Mouse (Mus musculus) lung, postnatal 4 days (tissue): ENCODE results near the gene Bub1.

Experiments used
- DNase-seq, 2 experiments: peaks; one replicate each; pipeline ENCODE4 v3.0.0; 2021

The Bub1 gene

DNA sequence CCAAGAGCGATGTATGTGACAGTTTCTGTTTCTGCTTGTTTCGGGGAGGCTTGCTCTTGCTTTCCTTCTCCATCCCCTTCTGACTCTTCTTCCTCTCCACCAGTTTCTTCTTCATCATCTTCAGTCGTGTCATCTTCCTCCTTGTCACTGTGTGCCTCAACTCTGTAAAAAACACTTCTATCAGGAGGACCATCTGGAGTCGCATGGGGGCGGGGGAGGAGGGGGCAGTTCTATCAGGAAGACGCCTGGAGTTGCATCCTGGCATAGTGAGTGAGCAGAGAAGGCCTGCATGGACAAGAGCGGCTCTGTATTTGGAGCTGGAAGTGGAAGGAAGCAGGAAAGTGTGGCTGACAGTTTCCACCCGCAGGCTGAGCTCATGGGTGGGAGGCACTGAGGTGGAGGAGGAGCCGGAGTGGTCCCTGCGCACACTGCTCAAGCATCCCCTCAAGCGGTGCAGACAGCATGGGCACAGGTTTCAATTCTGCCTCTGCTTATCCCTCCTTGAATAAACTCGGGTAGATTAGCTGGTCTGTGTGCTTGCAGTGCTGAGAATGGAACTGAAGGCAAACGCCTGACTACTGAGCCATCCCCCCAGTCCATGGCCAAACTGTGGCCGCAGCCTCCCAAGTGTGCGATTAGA is 57.6 kb downstream of the Bub1 start:
- DNase-seq: no peak

DNA sequence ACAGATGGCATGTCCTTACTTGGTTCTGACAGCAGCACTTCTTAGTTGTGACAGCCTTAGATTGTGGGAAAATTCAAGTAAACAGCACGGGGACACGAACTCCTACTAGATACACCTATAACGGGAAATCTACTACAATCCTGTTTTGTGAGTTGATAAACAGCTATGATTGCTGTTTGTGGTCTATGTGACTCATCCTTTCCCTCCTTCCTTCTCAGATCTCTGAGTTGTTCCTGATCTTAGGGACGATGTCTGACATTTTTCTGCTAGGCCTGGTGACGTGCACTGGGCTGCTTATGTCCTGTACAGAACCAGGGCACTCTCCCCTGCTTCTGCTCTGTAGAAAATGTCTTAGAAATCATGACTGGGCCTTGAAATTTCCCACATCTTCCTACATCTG is 70.1 kb downstream of the Bub1 start:
- DNase-seq: no peak

DNA sequence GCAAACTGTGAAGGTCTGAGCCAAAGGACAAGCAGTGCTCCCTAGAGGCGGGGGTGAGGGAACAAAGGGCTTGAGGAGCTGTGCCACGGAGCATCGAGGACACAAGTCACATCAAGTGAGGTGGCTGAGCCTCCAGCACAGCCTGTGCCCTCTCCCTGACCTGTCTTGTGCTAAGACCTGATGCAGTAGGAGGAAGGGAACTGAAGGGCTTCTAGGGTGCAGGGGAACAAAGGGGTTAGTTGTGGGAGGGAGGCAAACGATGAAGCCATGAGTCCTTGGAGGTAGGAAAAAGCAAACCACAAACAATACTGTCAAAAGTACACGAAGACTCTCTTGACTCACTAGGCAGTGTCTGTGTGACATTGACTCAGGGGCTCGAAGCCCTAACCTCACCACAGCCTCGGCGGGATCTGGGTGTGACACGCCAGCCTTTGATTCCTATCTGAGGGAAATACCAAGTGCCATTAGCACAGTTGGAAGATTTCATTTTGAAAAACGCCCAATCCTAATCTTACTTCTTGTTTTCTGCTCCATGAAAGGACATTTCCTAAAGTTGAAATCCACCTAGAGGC is 71.2 kb downstream of the Bub1 start:
- no peak for DNase-seq

DNA sequence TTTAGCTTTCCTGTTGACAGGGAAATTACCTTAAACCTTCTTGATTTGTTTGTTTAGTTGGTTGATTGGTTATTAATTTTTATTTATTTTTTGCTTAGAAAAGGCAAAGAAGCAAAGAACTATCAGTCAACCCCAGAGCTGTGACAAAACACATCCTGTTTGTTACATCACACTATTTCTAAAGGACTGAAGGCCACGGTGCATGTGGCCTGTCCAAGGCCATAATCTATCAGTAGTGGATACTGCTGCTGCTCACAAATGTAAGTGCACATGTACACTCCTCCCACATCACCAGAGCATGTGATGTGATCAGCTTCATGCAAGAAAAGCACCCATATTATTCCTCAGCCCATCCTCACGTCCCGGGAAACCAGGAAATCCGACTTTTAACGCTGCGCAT is 71.7 kb downstream of the Bub1 start:
- no peak for DNase-seq

DNA sequence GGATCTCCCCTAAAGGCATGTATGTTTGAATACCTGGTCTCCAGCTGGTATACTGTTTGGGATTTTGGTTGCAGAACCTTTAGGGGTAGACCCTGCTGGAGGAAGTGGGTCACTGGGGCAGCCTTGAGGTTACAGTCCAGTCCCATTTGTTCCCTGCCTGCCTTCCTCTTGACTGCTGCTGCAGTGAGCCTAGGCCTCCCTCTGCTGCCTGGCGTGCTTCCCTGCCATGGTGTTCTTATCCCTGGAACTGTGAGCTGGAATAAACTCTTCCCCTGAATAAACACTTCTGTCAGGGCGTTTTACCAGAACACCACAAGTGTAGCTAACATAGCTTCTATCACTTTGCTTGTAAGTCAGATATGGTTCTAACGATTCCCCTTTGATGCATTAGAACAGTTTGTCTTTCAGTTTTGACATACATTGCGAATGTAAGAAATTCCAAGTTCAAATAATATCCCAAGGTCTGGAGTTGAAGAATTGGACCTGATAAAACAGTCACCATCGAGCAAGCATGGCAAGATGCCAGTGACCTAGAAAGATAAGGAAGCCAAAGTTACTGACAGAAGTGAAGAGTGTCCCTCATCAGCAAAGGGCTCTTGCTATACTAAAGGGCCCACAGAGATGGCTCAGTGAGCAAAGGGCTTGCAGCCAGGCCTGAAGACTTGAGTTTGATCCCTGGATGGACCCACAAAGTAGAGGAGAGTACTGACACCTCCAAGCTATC is 72.3 kb downstream of the Bub1 start:
- DNase-seq: no peak

DNA sequence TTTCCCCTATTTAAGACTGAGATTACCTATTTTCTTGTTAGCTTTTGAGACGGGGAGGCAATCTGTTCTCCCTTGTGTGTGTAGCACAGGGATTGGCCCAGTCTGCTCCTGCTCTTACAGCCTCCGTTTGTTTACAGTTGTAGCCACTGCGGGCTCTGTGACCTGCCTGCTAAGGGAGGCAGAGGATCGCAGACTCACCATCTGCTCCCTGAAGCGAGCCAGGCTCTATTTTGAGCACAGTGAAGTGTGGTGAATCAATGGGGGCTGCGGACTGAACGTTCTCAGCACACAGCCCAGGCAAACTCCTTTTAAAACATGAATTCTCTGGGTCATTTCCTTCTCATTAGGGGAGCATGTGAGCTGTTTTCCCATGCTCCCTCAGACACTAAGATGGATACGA is 74.5 kb downstream of the Bub1 start:
- DNase-seq: no peak

DNA sequence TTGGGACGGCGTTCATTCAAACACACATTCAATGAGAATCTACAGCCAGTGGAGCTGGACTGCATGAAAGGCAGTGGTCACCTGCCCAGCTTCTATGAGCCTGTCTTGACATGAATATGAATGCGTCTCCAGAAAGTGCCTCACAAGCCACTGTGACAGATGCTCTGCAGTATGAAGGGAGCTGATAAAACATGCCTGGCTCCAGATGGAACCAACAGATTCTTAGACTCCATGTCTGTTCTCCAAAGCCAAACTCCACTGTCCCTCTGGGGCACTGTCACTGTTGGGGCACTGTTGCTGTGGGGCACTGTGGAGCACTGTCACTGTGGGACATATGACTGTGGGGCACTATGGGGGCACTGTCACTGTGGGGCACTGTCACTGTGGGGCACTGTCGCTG is 77.6 kb downstream of the Bub1 start:
- no peak for DNase-seq

DNA sequence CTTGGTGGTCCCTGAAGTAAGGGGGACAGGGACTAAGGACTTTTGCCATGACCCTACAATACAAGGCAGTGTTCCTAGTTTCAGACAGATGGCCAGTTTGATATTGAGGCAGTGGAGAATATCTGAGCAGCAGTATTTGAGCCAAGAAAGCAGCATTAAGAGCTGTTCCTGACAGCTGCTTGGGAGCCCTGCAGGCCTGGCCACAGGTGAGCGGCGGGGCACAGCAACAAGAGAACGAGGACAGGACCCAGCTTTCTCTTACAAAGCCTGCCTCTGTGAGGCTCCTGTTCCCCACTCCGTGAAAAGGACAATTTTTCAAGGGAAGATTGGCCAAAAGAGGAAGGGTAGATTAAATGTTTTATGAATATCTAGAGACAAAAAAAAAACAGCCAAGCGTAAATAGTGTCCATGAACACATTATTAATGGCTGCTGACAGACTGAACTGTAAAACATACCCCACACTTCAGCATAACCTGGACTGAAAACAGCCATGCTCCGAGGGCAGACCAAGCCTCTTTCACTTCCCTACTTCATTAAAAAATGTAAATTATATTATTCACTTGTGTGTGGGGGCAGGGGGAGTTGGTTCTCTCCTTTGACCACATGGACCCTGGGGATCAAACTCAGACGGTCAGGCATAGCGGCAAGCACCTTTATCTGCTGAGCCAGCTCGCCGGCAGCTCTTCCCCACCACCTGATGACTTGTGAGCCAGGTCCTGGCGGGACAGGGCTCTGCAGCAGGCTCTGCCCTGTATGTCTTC is 79.6 kb downstream of the Bub1 start:
- no peak for DNase-seq
